Mouse (Mus musculus) olfactory bulb, adult 2 months (tissue): ENCODE data around the gene Mdga1.

Source experiments
- CTCF ChIP-seq: fragments of 200-500 bp; IDR thresholded peaks from 2 replicates; pipeline ENCODE4 v1.5.1; 2012; ENCODE audit warnings: low read depth, mild to moderate bottlenecking, low read length, moderate library complexity; ENCODE audit not compliant: insufficient read depth
- POLR2A ChIP-seq: fragments of 200-500 bp; IDR thresholded peaks from 2 replicates; pipeline ENCODE4 v1.6.1; 2012; ENCODE audit warnings: mild to moderate bottlenecking, low read depth, low read length, moderate library complexity; ENCODE audit not compliant: insufficient read depth

- no peak for TF ChIP-seq CTCF
- TF ChIP-seq POLR2A = no peak
Observed at GRCm38 (mm10) chr17:29827602-29828001, 142.3 kb downstream of the Mdga1 start.
